Mouse (Mus musculus): ENCODE measurements at regions not wholly inside any gene's neighbourhood (a gene's known extent, or its start where the extent isn't known, plus 50 kb on each side); places are given as distances from the start of the nearest gene placed in this dataset.

DNA sequence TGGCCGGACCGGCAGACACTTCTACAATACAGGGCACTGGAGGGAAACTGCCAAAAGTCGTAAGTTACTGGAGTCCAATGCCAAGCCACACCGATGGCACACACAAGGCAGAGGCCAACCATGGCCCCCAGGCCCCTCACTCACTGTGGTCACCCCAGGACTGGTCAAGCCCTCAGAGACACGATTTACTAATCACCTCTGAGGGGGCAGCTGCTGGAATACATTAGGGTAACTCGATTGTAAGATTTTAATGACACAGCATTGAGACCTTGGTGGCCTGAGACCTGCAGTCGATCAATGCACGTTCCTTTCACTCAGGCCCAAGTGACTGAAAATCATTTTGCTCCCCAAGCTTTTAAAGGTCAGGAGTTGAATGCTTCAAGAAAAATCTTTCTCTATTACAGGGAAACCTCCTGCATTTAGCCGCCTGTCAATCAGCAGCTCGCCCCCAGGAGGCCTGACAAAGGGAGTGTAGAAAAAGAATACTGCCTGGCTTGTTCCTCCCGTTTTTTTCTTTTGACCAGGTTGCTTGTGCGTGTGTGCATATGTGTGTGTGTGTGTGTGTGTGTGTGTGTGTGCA lies 156.2 kb downstream of the Tle3 start:
- ATAC-seq (ENCODE audit: extremely low read depth, insufficient number of reproducible peaks, low FRiP score, poor library complexity, severe bottlenecking) (no peak), DNase-seq (ENCODE audit: low spot score) (no peak)
- no peak for TF ChIP-seq GATA2 (IDR thresholded peaks at IDR 0.05; ENCODE audit: borderline replicate concordance, low read depth, low read length)
- no peak for TF ChIP-seq GATA1 (IDR thresholded peaks at IDR 0.05; ENCODE audit: borderline replicate concordance, low read length)
- TF ChIP-seq TAL1 (conservative IDR thresholded peaks at IDR 0.05; ENCODE audit: low read depth, low read length): no peak
- TF ChIP-seq CTCF (IDR thresholded peaks at IDR 0.05; ENCODE audit: low read depth, low read length): no peak
- TF ChIP-seq POLR2AphosphoS5 (IDR thresholded peaks at IDR 0.05; ENCODE audit: insufficient replicate concordance, low read depth, low read length): no peak
- Histone ChIP-seq H3K4me3 (ENCODE audit: low read depth, low read length) (no peak overlapping the region), H3K27me3 (ENCODE audit: insufficient read depth, low read length) (no peaks in the 10 kb centered on the region), H3K9me3 (replicated peaks) (no peaks in the 10 kb centered on the region), H3K36me3 (replicated peaks) (no peaks in the 10 kb centered on the region), H3K4me1 (ENCODE audit: insufficient read depth, low read depth, low read length) (no peaks in the 10 kb centered on the region)

DNA sequence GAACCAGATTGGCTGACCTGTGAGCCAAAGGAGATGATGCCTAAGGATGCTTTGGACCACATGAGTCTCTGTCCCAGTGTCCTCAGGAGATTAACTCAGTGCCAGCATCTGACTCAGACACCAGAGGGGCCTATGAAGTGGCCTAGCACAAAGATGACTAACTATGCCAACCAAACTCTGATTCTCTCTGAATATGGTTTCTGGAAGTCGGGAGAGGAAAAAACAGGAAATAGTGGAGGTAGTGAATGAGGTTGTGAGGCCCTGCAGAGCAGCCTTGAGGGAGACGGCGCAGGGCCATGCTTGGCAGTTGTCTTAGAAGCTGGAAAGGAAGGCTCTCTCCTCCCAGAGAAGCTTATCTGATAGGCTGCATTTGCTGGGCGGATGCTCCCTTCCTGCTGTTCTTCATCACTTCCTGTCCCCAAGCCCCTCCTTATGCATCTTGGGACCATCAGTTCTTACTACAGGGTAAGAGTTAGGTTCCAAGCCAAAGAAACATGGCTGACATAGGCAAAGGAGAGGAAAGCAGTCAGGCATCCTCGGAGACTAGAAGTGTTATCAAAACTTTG lies 155.4 kb downstream of the Tle3 start:
- ATAC-seq (ENCODE audit: extremely low read depth, insufficient number of reproducible peaks, low FRiP score, poor library complexity, severe bottlenecking) (no peak), DNase-seq (ENCODE audit: low spot score) (no peak)
- no peaks in the 10 kb centered on the region for H3K4me1 ChIP-seq (ENCODE audit: insufficient read depth, low read depth, low read length)
- no peaks in the 10 kb centered on the region for H3K27me3 ChIP-seq (ENCODE audit: insufficient read depth, low read length)
- H3K9me3 ChIP-seq (replicated peaks): no peaks in the 10 kb centered on the region
- no peak overlapping the region for H3K4me3 ChIP-seq (ENCODE audit: low read depth, low read length)
- no peaks in the 10 kb centered on the region for H3K36me3 ChIP-seq (replicated peaks)
- no peak for TF ChIP-seq CTCF (IDR thresholded peaks at IDR 0.05; ENCODE audit: low read depth, low read length)
- TF ChIP-seq POLR2AphosphoS5 (IDR thresholded peaks at IDR 0.05; ENCODE audit: insufficient replicate concordance, low read depth, low read length): no peak
- no peak for TF ChIP-seq TAL1 (conservative IDR thresholded peaks at IDR 0.05; ENCODE audit: low read depth, low read length)
- TF ChIP-seq GATA1 (IDR thresholded peaks at IDR 0.05; ENCODE audit: borderline replicate concordance, low read length): no peak
- no peak for TF ChIP-seq GATA2 (IDR thresholded peaks at IDR 0.05; ENCODE audit: borderline replicate concordance, low read depth, low read length)

DNA sequence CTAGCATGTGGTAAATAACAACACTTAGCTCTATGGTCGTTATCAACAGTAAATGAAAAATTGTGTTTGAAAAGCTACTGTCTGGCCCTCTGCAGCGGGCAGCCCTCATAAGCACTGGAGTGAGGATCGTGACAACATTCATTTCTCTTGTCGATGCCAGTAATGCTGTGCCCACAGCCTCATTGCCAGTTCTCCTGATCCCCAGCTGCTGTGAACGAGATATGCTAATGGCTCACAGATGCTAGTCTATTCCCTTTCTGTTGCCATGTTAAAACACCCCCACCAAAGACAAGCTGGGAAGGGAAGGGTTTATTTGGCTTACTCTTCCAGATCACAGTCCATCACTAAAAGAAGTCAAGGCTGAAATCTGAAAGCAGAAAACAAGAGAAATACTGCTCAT lies 148.0 kb downstream of the Tle3 start:
- Histone ChIP-seq H3K4me3 (ENCODE audit: low read depth, low read length) (no peak overlapping the region), H3K27me3 (ENCODE audit: insufficient read depth, low read length) (peaks cover 4% of the 10 kb centered on the region; the same call in 1 of the 2 replicates), H3K36me3 (replicated peaks) (no peaks in the 10 kb centered on the region), H3K9me3 (replicated peaks) (no peaks in the 10 kb centered on the region), H3K4me1 (ENCODE audit: insufficient read depth, low read depth, low read length) (no peaks in the 10 kb centered on the region)
- TF ChIP-seq TAL1 (conservative IDR thresholded peaks at IDR 0.05; ENCODE audit: low read depth, low read length): no peak
- TF ChIP-seq GATA1 (IDR thresholded peaks at IDR 0.05; ENCODE audit: borderline replicate concordance, low read length): no peak
- no peak for TF ChIP-seq CTCF (IDR thresholded peaks at IDR 0.05; ENCODE audit: low read depth, low read length)
- TF ChIP-seq POLR2AphosphoS5 (IDR thresholded peaks at IDR 0.05; ENCODE audit: insufficient replicate concordance, low read depth, low read length): no peak
- no peak for TF ChIP-seq GATA2 (IDR thresholded peaks at IDR 0.05; ENCODE audit: borderline replicate concordance, low read depth, low read length)
- no peak for DNase-seq (ENCODE audit: low spot score)
- no peak for ATAC-seq (ENCODE audit: extremely low read depth, insufficient number of reproducible peaks, low FRiP score, poor library complexity, severe bottlenecking)

DNA sequence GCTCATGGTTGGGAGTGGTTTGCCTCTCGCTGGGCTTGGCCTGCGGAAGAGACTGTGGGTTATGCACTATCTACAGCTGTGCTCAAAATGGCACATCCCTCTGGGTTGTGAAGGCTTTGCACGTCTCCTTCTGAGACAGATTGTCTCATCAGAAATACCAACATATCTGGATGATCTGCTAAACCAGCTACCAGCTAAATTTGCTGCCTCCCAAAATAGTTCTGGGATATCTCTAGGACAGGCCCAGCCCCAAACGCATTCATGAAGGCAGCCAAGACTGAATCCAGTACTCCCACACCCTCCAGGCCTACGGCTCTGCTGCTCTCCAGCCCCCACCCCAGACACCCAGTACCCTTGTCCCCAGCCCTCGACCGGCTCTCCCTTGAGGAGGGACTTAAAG lies 145.7 kb downstream of the Tle3 start:
- no peak for DNase-seq (ENCODE audit: low spot score)
- Histone ChIP-seq H3K36me3 (replicated peaks) (no peaks in the 10 kb centered on the region), H3K4me1 (ENCODE audit: insufficient read depth, low read depth, low read length) (no peaks in the 10 kb centered on the region), H3K9me3 (replicated peaks) (no peaks in the 10 kb centered on the region), H3K4me3 (ENCODE audit: low read depth, low read length) (no peak overlapping the region), H3K27me3 (ENCODE audit: insufficient read depth, low read length) (peaks cover 8% of the 10 kb centered on the region; the same call in 1 of the 2 replicates)
- no peak for TF ChIP-seq TAL1 (conservative IDR thresholded peaks at IDR 0.05; ENCODE audit: low read depth, low read length)
- TF ChIP-seq GATA1 (IDR thresholded peaks at IDR 0.05; ENCODE audit: borderline replicate concordance, low read length): no peak
- no peak for TF ChIP-seq POLR2AphosphoS5 (IDR thresholded peaks at IDR 0.05; ENCODE audit: insufficient replicate concordance, low read depth, low read length)
- no peak for TF ChIP-seq CTCF (IDR thresholded peaks at IDR 0.05; ENCODE audit: low read depth, low read length)
- TF ChIP-seq GATA2 (IDR thresholded peaks at IDR 0.05; ENCODE audit: borderline replicate concordance, low read depth, low read length): no peak
- no peak for ATAC-seq (ENCODE audit: extremely low read depth, insufficient number of reproducible peaks, low FRiP score, poor library complexity, severe bottlenecking)

DNA sequence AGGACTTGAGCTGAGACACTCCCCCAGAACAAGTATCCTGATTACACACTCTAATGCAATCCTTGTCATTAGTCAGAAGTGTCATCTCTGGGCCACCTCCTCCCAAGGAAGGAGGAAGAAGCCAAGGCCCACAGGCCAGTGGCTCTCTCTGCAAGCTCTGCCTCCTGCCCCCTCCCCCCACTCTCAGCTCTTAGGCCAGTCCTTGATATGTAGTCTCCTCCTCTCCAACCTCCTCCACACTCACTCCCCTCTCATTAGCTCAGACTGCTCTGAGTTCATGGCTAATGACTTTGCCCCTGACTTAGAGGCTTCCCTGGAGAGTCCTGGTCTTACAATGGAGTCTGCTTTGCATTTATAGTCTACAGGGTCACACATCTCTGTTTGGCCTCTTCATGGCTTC lies 139.3 kb downstream of the Tle3 start:
- DNase-seq (ENCODE audit: low spot score): no peak
- no peak for TF ChIP-seq GATA1 (IDR thresholded peaks at IDR 0.05; ENCODE audit: borderline replicate concordance, low read length)
- Histone ChIP-seq H3K9me3 (replicated peaks) (no peaks in the 10 kb centered on the region), H3K4me3 (ENCODE audit: low read depth, low read length) (no peak overlapping the region), H3K27me3 (ENCODE audit: insufficient read depth, low read length) (peaks cover 6% of the 10 kb centered on the region; the same call in 1 of the 2 replicates), H3K36me3 (replicated peaks) (no peaks in the 10 kb centered on the region), H3K4me1 (ENCODE audit: insufficient read depth, low read depth, low read length) (no peaks in the 10 kb centered on the region)
- no peak for ATAC-seq (ENCODE audit: extremely low read depth, insufficient number of reproducible peaks, low FRiP score, poor library complexity, severe bottlenecking)

DNA sequence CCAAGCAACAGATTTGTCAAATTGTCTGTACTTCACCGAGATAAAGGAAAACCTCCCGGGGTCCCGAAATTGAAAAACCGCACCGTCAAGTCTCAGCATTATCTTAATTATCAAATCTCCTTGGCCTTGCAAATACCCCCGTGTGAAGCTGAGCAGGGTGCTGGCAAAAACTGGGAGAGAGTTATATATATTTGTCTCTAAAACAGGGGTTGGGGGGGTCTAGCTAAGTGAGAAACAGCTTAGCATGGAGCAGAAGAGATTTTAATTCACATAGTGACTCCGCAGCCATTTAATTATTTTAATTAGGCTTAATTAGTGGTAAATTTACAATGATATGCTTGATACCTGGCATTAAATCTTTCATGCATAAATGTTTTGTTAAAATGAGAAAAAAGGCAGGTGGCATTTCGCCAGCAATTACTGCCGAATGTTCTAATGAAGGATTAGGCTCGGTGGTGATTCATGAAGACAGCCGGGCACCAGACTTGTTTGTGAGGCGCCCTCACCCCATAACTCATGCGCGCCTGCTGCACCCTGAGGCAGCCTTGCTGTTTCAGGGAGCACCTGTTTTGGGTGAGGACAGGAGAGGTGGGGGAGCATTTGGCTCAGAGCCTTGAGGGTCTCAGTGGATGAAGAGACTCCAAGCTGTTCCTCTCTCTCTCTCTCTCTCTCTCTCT lies 138.2 kb downstream of the Tle3 start:
- Histone ChIP-seq H3K9me3 (replicated peaks) (no peaks in the 10 kb centered on the region), H3K27me3 (ENCODE audit: insufficient read depth, low read length) (peaks cover 4% of the 10 kb centered on the region; the same call in 1 of the 2 replicates), H3K4me1 (ENCODE audit: insufficient read depth, low read depth, low read length) (no peaks in the 10 kb centered on the region), H3K4me3 (ENCODE audit: low read depth, low read length) (no peak overlapping the region), H3K36me3 (replicated peaks) (no peaks in the 10 kb centered on the region)
- TF ChIP-seq GATA2 (IDR thresholded peaks at IDR 0.05; ENCODE audit: borderline replicate concordance, low read depth, low read length): no peak
- no peak for TF ChIP-seq CTCF (IDR thresholded peaks at IDR 0.05; ENCODE audit: low read depth, low read length)
- ATAC-seq (ENCODE audit: extremely low read depth, insufficient number of reproducible peaks, low FRiP score, poor library complexity, severe bottlenecking): no peak
- no peak for DNase-seq (ENCODE audit: low spot score)

Measured in G1E (cell line).